Mouse (Mus musculus) right cerebral cortex, postnatal 14 days (tissue): ENCODE measurements around the gene Ttc23.

ENCODE experiments used
- DNase-seq: peaks from one replicate; pipeline ENCODE4 v3.0.0; 2022

Gene Ttc23

DNA sequence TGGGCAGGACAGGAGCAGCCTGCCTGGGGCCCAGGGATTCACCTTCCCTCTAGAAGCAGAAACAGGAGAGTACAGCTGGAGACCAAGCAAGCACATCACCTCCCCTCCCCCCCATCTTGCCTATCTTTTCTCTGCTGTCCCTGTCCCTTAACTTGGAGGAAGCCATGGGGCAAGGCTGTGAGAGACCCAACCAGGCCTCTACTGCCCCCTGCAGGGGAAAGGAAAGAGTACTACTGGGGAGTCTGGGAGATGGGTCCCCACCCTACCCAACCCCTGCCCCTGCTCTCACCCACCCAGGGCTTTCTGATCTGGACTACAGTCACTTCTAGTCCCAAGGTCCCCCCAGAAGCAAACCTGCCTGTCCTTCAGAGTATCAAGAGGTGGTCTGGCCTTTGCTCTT lies 53.6 kb downstream of the Ttc23 start:
- DNase-seq = no peak

DNA sequence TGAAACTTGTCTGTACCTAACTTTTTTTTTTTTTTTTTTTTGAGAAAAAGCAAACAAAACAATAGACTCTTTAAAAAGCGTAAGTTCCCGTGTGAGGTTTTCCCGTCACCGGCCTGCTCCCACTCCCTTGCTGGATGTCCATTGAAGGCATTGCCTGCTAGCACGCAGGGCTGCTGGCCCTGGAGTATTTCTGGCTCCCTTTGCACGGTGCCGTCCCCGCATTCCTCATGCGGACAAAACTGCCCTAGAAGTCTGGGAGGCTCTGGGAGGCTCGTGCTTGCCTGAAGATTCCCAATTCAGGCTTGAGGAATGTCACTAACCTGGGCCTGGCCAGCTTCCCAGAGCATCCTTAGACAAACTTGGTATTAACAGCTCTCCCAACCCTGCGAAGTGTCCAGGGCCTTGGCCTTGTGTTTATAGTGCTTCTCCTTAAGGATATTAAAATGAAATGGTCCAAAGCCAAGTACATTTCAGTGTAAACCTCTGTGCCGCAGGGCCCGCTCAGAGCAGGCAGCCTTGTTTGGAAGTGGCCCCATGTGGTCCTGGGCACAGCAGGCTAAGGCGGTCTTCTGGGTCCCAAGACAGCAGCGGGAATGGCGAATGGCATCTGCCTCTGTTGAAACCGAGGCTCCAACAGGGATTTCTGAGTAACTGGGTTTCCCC lies 54.2 kb downstream of the Ttc23 start:
- no peak for DNase-seq

DNA sequence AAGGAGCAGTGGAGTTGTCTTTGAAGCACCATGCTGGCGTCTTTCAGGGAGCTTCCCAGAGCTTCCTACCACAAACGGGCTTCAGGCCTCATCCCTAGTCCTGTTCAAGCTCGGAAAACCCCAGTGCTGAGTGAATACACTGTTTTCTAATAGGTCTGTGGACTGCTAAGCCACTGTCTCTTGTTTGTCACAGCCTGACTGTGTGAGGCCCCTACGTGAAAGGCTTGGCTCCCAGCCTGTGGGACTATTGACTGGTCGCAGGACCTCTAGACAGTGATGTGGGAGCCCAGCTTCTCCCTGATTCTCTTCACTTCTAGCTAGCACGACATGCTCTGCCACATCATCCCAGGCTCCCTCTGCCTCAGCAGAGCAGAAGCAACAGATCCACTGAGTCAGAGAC lies 61.0 kb downstream of the Ttc23 start:
- DNase-seq = no peak

DNA sequence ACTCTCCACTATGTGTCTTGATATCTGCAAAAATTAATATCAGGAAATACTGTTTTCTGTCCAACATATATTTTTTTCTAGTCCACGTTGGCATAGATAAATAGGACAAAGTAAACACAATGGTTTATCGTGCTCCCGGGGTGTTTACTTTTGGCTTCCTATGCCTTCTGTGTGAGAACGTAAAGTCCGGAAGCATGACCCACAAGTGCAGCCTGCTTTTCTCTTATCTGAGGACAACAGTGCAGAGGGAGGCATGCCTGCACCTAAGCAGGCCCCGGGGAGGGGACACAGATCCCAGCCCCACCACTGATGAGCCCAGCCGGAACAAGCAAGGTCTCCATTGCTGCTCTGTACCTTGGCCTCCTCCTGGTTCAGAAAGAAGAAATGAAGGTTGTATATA lies 63.0 kb downstream of the Ttc23 start:
- no peak for DNase-seq

DNA sequence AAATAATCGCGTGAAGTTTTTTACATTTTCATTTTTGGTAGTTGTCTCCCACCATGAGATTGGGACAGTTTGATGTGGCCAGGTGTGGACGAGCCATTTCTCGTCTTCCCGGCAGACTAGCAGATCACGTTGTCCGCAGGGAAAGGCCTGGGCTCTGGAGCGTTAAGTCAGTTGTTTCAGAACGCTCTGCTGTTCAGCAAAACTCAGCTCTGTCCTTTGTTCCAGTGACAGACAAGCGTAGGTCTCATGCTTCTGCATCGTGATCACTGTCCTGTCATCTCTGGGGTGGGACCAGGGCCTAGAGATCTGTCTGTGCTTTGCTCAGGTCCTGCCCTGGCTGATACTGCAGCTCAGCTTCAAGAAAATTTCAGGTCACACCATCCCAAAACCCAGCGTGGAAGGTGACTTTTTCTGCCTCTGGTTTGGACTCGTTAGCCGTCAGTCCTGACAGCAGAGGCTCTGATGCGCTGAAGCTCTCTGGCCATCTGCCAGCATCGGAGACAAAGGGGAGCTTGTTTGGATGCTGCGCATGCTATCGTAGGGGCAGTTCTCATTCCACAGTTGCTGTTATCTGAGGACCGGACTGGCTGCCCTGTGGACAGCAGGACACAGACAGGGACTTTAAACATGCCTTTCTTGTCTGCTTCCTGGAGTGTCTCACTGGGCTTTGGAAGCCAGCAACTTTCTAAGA lies 66.8 kb downstream of the Ttc23 start:
- peak; percentile 57 for DNase-seq

DNA sequence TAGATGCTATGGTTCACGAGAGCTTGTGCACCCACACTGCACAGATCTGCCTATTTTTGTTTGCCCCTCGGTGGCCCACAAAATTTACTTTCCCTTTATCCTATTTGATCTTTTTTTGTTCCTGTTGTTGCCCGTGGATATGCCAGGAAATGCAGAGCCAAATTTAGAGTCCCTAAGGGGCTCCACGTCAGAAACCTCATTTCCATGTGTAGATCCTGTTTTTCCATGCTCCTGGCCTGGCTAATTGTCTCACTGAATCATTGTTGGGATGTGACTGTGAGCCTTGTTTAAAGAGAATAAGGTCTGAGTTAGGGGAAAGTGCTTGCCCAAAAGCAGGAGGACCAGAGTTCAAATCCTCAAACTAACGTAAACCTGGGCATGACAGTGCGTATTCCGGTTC lies 68.0 kb downstream of the Ttc23 start:
- DNase-seq = no peak

DNA sequence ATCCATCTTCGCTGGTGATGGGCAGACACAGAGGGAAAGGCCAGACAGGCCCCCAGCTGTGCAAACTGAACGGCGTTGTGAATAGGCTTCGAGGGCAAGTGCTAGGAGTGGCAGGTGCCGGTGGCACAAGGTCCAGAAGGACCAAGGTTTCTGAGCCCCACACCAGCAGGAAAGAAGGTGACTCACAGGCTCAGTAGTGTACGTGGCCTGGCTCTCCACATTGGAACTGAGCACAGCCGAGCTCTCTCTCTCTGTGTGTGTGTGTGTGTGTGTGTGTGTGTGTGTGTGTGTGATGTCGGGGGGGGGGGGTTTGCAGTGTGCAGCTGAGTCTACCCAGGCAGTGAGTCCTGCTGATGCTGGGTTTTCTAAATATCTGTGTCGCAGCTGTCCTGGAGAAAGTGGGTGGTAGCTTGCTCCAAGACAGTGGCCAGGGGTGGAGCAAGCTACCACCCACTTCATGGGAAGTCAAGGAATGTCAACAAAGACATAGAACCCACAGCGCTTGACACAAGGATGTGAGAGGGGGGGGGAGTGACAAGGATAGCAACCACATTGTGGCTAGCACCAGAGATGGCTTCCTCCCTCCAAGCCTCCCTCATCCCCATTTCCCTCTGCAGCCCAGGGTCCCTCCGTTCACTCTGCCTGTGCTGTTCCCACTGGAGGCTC lies 69.1 kb downstream of the Ttc23 start:
- no peak for DNase-seq

DNA sequence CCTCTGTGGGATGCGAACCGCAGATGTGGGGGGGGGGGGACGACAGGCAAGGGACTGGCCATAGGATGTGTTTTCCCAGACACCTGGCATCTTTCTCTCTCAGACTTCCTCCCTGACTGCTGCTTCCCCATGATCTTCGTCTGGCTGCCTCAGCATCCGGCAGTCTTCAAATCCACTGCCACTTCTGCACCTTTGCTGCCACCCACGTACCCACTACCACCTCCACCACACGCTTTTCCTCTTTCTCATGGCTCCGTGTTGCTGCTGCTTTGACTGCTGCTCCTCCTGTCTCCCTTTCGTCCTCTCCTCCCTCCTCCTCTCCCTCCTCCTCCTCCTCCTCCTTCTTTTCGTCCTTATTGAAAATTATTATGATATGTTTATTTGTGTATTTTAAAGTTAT lies 69.7 kb downstream of the Ttc23 start:
- DNase-seq = no peak

DNA sequence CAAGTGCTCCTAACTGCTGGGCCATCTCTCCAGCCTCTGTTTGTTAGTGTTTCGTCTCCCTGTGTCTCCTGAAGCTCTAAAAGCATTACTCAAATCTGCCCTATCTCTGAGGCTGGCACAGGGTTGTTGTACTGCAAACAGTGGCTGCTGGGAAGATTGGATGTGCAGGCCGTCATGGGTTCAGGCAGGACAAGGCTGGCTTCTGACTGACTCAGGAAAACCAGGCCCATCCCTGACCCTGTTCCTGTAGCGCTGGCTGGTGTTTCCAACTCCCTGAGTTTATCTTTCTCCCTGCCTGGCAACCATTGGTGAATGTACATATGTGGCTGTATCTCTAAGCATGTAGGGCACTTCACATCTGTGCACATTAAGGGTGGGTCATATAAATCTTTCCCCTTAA lies 70.3 kb downstream of the Ttc23 start:
- no peak for DNase-seq

DNA sequence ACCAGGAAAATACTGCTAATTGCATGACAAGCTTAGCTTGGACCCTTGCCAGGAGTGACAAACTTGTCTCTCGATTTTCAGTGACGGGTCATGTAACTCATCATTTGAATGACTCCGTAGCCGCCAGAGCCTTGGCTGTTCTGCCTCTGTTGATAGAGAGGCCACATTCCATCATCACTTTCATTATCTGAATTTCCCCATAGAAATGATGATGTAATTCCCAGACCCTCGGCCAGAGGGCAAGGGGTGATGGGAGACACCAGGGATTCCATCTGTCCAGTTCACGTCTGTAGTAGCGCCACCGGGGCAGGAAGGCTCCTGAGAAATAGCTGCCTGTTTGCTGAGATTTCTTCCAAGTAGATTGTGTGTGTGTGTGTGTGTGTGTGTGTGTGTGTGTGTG lies 71.6 kb downstream of the Ttc23 start:
- DNase-seq = no peak

DNA sequence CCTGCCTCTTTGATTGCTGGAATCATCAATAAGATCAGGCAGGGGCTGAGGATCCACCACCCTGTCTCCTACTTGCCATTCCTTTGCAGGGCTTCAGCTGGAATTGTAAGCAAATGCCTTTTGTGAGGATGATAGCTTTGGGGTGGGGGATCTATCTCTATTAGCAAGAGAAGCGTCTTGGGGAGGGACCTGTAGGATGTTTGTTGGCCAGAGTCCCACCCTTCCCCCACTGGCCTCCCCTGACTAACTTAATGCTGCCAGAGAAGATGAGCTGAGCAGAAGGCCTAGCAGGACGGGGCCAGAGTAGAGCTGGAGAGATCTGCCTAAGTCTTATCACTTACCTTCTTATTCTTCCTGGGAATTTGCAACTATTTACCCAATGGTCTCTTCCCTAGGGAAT lies 75.0 kb downstream of the Ttc23 start:
- DNase-seq = no peak

DNA sequence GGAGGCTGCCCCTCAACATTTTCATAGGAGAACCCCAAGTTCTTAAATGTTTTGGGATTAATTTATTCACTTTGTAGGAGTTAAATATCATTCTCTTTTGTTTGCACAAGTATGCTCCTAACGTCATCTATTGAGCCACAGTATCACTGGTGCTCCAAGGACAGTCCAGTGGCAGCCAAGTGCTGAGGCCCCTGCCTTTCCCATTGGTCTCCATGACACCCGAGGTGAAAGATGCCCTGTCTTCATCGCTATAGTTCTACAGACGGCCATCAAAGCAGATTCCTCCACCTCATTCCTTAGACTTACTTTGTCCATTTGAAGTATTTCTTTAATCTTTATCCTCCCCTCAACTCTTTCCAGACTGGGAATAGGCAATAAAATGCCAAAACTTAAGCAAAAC lies 77.3 kb downstream of the Ttc23 start:
- no peak for DNase-seq

DNA sequence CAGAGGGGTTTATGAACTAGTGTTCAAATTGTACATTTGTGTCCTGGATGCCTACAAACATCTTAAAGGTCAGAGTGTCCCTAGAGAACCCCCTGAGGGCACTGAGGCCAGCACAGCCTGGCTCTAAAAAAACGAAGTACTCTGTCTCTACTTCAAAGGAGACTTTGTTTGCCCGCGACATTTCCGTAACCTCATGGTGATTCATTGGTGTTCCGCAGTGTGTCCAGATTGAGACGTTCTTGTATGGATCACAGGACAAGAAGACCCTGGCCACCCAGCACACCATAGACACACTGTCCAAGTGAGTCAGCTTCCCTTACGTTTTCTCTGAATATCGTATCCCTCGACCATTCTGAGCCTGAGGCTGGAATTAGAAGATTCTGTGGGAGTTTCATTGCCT lies 77.8 kb downstream of the Ttc23 start:
- no peak for DNase-seq

DNA sequence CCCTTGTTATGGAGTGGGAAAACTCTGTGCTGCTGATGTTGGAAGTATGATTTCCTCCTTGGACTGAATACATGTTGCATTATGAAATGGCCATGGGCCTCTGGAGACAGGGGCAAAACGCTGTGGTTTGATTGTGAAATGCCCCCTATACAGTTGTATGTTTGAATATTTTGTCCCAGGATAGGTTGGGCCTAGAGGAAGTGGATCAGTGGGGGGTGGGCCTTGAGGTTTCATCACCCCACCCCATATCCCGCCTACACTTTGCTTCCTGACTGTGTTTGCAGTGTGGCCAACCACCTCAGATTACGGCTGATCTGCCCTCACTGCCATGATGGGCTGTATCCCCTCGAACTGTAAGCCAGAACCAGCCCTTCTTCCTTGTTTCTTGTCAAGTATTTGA lies 81.0 kb downstream of the Ttc23 start:
- DNase-seq = no peak

DNA sequence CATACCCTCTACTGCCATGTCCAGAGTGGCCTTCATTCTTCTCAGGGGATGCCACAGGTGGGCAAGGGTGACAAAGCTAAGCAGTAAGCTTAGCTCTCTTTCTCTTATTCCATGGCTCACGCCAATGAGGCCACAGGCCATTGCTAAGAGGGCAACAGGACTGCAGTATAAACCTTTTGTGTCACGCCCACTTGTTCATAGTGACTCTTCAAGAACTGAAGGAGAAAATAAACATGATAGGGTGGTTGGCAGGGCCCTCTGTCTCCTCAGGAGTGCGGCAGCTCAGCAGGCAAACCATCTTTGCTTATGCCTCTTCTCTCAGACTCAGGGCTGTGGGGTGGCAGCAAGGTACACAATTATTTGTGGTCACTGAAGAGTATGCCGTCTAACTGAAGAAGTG lies 81.6 kb downstream of the Ttc23 start:
- DNase-seq = no peak

DNA sequence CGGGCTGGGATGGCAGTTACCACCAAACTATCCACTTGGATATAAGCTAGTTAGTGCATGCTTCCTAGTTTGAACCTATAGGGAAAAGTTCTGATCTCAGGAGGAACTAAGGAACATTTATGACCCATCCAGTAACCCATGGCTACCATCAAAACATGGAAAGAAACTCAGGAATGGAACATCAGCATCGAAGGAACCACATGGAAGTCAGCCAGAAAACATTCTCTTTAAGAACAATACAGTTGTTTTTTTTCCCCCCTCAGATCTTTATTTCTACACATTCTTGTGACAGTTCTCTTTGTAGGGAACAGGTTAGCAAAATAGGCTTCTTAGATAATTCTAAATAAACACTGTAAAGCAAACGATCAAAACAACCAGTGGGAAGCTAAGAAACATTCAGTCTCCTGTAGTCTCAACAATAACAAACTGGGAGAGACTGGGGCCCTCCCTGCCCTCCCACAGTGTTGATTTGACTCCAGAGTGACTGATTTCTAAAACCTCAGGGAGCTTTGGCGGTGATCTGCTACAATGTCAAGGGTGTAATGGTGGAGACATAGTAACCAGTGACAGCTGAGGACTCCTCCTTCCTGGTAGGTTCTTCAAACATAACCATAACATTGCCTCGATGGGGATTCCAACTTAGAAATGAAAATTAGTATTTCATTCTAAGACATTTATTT lies 83.4 kb downstream of the Ttc23 start:
- no peak for DNase-seq

DNA sequence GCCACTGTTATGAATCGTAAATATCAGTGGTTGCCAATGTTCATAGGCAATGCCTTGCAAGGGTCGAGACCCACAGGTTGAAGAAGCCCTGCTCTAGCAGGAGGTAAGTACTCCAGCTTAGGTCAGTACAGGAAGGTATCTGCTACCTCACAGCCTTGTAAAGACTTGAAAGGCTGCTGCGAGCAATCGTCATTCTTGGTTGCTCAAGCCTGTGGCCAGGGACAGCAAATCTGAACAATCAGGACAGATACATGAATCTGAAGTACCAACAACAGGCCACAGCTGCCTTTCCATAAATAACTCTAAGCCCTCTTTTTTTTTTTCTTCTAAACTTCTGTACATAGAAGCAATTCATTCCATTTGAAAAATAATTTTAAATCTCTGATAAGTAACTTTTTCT lies 85.1 kb downstream of the Ttc23 start:
- no peak for DNase-seq

DNA sequence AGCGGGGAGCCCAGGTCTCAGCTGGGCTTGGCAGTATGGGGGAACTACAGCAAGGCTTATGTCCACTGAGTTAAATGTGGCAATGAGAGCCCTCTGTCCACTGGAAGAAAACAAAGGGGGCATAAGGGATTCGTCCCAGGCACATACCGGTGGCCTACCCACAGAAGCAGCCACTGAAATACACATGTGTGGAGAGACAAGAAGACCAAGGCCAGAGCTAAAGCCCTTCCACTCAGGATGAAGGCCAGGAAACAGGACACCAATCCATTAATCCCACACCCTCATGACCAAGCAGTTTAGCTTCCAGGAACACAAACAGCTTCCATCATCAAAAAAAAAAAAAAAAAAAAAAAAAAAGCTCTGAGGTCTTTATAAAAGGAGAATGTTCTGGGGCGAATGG lies 93.2 kb downstream of the Ttc23 start:
- DNase-seq = no peak

DNA sequence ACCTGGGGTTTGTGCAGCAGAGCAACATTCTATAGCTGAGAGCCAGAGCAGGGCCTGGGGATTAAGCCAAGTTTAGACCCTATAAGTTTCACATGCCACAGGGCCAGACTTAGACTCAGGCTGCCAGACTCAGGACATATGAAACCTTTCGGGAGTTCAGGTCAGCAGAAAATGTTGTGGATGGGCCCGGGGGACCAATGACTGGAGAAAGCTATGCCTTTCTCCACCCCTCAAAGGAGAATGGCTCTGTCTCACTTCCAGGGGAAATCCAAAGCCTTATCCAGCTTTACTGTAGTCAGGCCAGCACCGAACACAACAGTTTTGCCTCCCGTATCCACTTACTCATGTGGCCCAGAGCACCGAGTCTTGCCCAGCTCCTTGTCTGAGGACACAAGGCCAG lies 93.6 kb downstream of the Ttc23 start:
- DNase-seq = no peak

DNA sequence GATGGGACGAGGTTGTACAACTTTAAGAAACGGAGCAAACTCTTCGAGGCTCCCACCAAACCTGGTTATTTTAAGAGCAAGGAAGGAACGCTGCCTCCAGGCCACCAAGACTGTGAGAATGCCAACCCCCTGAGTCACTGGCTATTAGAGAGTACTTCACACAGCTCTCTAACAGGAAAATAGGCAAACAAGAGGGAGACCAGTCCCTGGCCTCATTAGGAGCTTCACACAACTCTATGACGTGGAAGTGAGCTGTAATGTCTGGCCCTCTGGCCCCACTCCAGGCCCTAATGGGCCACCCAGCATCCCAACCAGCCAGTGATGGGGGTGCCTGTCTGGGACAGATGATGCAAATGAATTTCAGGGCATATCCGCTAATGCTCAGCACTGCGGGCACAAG lies 94.5 kb downstream of the Ttc23 start:
- DNase-seq = no peak

DNA sequence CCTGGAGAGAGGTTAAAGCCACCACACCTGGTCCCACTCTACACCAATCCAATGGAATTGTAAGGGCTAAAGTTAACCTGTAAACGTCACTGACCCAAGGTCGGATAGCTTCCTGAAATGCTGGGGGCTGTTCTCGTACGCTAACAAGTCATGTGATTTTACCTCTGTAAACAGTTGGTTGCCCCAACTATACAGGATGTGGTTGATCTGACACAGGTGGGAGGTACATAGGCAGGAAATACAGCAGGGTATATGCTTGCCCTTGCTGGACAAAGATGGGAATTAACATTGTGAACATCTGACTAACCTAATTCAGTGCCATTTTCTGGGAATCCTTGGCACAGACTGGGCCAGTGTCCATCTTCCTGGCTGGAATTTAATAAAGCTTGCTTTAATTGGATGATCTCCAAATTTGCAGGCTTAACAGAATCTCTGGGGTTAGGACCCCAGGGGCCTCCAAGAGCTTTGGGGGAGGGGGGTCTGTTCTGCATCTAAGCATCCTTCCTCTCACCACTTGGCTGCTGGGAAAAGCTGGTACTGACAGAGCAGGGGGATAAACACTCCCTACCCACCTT lies 100.6 kb downstream of the Ttc23 start:
- no peak for DNase-seq

DNA sequence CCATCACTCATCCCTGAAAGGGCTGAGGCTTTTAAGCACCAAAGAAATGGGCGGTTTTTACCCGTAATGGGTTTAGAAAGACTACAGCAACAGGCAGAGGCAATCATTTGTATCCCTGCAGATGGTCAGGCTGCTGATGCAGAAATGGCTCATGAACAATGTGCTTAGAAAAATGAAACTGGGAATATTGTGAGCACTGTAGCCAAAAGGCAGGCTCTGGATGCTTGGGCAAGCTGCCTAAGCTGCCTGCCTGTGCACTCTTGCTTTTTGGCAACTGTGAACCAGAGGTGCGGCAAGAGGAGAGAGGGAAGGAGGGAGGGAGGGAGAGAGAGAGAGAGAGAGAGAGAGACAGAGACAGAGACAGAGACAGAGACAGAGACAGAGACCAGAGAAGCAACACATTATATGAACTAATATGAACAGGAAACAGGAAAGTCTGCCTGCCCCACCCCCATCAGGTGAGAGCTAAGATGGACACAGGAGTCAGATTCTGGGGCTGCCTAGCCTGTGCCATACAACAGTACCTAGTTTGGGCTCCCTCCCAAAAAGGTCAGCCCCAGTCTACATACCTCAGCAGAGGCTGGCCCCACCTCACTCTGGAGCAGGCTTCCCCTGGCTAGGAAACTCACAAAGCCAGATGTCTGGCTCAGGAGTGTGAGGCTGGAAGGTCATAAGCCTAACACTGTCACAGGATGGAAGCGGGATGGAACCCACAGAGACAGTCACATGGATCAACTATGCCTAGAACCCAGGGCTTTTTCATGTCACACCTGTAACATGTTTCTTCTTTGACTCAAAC lies 102.4 kb downstream of the Ttc23 start:
- no peak for DNase-seq

DNA sequence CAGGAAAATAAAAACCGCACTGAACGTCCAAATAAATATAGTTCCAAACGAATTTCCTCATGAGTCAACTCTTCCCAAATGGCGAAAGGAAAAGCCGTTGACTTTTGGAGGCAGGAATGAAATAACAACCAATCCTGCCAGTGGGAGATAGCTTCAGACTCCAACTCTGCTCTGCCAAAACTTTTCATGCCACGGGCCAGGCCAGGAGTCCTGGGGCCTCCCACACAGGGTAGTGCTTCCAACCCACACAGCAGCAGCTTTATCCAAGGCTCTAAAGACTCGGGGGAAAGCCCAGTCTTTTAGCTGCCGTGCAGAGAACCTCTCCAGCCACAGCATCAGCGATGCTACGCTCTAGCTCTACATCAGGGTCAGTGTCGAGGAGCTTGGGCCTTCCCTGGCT lies 107.4 kb downstream of the Ttc23 start:
- DNase-seq = no peak
